Mouse (Mus musculus) MN1 (cell line): ENCODE data around the gene Adcy7.
A peak's percentile ranks its signal among the peaks of the same experiment; 100 is the strongest.

Source experiments
- DNase-seq: peaks from one replicate; pipeline ENCODE4 v3.0.0-alpha.2; 2016; ENCODE audit warnings: low spot score

Gene Adcy7

DNA sequence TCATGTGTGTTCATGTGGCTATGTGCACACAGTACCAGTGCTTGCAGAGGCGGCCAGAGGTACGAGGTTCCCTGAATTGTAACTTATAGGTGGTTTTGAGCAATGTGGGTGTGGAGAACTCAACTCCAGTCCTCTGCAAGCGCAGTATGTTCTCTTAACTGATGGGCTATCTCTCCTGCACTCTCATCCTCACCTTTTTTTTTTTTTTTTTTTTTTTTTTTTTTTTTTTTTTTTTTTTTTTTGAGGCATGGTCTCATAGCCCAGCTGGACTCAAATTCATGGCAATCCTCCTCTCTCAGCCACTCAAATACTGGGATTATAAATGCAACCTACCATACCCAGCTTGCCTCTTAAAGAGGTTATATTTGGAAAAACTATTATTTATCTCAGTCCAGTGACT is 58.6 kb downstream of the Adcy7 start:
- DNase-seq, result no peak

DNA sequence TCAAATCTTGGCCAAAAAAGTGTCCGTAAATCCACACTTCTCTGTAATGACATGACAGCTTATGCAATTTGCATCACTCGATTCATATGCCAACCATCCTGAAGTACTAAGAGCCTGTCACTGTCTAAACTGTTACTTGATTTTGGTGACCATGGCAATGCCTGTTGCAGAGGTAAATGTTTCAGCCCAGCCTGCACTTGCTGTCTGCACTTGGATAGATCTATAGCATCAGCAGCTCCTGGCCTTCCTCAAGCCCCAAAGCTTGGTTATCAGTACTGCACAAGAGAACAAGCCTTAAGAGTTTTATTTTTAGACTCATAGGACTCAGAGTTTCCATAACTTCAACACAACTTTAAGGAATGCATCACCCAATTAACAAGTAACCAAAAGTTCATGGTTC is 62.2 kb downstream of the Adcy7 start:
- DNase-seq, result no peak

DNA sequence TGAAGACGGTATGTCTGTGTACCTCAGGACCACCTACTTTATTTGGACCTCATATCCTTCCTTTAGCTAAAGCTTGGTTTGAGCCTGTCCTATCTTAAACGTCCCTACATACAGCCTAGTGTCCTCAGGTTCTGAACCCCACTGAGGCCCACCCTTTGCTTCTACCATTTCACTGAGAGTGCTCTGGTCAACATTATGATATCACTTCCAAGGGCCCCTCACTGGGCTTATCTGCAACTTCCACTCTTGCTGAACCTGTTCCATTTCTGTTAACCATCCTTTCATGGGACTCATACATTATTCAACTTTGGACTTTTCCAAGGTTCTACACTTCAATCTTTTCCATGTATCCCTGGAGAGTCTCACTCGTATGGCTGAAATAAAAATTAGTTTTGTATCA is 62.8 kb downstream of the Adcy7 start:
- DNase-seq, result no peak

DNA sequence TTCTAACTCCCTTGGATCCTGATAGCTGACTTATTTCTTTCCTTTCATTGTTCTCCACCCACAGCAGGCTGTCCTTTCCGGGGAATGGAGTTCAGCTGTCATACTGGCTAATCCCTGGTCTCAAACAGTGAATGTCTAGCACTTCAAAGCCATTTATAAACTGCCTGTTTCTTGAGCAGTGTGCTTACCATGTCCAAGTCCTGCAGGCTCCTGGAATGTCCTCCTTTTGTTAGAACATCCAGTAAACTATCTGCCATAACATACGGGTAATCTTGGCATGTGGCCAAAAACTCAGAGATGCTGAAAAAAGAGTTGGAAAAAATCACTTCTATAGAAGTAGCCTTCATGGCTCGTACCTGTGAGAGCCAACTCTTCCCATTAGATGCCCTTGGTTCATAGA is 67.0 kb downstream of the Adcy7 start:
- DNase-seq, result no peak

DNA sequence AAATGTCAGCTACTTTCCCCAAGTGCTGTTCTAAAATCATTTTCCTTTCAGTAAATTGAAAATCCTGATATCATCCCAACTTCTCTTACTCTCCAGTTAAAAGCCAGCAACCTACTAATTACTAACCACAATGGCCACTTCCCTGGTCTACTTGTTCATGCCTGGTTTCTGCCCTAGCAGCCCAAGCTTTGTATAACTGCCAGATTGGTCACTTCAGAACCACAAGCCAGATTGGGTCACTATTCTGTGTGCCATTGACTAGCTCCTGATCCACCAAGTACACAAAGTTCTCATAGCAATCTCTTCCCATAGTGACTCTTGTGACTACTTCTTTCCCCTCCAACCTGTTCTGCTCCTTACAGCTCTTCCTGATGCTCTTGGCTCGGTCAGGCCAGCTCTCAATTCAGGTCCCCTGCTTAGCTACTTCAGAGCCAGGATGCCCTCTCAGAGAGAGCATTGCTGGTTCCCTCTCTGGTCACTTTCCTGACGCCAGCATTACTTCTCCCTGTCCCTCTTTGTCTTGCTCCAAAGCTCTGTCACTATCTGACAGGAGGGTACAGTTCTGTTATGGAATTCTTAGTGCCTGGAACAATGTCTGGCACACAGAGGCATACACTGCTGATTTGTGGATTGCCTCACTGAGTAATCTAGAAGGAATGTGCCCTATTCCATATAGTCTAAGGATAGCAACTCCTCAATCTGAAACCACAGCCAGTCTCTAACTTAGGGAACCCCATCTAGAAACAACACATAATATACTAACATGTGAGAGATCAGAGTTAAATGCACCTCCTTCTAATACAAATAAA is 67.9 kb downstream of the Adcy7 start:
- DNase-seq, result no peak

DNA sequence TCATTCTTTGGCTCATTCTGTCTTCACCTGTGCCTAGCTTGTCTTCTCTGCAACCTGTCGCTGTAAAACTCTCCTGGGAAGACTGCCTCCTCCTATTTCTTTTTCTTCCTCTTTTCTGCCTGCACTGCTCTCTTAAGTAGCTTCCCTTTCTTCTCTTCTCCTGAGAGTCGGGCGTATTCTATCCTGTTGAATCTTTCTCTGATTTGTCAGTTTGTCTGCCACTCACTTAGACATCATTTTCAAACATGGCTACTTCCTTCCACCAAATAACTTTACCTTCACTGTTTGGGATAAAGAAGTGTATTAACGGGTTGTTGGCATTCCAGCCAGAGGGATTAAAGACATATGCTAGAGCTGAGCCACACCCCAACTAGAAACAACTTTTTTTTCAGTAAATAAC is 69.8 kb downstream of the Adcy7 start:
- no peak for DNase-seq

DNA sequence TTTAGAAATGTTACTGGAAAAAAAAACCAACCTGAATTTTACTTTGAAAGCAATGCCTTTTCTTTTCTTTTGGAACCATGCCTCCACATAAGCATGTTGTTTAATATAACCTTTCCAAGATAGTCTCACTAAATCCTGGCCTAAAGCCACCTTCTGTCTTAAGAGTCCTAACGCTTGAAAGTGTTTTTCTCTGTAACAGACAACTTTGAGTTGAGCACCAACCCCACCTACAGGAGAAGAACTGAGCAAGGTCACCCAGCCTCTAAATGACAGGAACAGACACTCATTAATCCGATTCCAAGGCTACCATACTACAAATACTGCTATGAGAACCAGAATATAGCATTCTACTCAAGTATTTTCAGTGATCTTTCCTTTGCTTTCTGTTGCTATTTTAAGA is 76.8 kb downstream of the Adcy7 start:
- DNase-seq, result no peak

DNA sequence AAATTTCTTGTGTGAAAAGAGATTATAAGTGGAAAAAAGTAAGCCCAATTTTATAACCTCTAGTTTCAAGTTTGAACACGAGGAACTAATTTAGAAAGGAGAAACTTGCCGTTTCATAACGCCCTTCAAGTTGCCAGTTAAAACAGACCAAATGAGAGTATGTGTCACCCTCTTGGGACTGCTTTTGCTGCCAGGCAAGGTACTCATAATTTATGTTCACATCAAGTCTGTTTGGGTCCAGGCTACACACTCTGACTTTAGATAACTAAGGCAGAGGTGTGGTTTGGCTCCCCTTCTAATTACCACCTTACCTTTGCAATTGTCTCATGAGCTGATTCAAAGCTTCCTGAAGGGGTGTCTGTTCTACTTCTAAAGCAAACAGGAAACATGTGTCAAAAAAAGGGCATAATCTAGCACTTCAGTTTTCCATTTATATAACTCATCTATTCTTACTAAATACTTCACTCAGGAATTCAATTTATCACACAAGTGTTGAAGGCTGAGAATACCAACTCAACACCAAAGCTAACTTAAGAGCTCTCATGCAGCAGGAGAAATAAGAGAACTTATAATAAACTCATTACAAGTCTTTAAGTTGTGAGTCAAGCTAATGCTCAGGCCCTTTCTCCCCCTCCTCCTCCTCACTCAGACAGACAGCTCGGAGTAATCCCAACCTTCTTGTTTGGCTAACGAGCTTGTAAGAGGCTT is 85.2 kb downstream of the Adcy7 start:
- no peak for DNase-seq

DNA sequence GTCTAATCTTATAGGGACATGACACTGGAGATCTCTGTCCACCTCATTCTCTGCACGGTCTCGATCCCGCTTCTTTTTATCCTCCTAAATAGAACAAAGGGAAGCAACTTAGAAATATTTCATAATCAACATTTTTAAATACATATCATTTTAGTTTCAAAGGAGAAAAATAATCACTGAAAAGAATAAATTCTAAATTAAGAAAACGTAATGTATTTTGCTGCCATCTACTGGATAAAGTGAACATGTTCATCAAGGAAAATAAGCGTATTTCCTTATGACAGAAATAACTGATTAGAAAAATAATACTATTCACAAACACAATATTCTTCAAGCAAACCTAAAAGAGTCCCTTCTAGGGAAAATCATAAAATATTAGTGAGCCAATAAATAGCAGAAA is 85.7 kb downstream of the Adcy7 start:
- peak; percentile 46 for DNase-seq

DNA sequence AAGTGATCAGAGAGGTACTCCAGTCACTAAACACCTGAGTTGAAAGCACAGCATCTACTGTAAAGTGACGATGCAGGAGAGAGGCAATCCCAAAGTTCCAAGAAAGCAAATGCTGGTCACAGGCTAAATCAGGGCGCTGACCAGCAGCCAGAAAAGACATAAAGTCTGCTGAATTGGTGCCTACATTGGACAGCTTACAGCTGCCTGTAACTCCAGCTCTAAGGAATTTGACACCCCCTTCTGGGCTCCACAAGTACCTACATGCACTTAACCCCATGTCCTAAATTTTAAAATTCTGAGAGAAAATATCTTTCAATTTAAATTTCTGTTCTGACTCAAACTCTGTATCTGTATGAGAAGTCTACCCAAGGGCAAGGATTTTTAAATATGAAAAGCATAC is 87.8 kb downstream of the Adcy7 start:
- DNase-seq, result peak; percentile 55

DNA sequence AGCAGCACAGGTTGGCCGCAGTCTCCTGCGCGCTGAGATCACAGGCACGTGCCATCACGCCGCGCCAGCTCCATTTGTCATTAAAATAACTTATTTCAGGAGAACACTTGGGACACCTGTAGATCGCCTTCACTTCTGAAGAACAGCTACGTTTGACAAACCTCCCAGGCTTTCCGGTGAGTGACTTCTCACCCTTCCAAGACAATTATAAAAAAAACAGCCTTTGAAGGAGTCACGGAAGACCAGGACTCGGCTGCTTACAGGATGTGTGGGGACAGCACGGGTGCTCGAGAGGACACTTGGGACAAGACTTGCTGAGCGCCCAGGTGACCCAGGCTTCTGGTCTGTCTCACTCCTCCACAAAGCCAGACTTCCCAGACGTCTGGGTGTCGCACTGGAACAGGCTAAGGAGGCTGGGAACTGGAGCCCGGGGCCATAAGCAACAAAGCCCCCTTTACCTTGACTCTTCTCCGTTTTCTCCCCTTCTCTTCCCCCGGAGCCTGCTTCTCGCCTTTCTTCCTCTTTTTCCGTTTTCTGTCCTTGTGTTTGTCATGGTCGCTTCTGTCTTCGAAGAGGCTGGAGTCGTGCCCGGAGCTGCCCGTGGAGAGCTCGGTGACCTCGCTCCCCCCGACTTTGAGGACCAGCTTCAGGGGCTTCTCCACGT is 89.0 kb downstream of the Adcy7 start:
- DNase-seq, result peak; percentile 49

DNA sequence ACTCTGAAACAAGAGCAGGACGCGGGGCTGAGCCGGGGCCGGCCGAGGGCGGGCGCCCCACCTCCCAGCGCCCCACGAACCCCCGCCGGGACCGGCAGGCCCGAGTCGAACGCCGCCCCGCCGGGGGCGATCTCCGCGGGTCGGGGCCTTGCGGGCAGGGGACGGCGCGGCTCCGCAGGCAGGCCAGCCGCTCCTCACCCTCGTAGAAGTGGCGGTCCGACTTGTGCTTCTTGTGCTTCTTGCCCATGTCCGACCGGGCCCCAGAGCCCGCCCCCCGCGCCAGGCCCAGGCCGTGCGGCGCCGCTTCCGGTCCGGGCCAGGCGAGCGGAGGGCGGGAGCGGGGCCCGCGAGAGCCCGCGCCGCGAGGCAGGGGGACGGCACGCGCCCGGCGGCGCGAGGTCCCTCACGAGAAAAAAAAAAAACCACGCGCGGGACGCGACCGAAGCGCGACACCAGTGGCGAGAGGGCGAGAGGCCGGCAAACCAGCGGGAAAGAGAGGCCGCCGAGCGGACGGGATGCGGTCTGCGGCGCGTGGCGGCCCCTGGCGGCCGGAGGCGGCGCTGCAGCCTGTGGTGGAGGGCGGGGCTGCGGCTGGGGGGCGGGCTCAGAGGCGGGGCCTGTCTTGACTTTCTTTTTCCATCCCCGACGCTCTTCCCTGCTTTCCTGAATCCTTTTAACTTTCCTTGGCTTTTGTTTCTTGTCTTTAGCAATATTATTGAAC is 89.7 kb downstream of the Adcy7 start, which contains the start of gene Brd7:
Brd7 (minus strand) TSS at position 487 of the 721 bp plus-strand sequence.
- peak; percentile 88 for DNase-seq

DNA sequence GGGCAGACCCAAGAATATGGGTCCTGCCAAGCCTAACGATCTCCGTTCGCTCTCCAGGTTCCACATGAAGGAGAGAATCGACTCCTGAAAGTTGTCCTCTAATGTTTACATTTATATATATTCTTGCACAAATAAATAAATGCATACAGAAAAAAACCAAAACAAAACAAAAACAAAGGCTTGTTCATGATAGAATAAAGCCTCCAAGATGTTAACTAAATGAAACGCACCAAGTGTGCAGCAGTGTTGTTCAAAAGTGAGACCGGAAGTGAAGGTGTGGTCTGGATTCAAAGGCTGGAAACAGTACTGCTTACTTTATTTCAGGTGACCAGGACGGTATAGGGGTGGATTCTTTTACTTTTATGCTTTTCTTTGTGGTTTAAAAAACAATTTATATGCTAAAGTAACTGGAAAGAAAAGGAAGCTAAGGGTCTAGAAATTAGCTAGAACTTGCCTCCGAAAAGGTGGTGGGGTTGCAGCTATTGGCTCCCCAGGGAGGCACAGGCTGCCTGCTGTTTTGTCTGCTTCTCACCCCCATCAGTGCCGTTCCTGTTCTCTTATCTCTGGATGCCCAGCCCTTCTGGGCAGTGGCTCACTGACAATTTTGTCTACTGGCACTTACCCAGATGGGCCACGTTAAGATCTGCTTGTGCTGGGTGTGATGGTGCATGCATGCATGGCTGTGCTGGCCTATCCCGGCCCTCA is 90.4 kb downstream of the Adcy7 start:
- DNase-seq, result peak; percentile 58

DNA sequence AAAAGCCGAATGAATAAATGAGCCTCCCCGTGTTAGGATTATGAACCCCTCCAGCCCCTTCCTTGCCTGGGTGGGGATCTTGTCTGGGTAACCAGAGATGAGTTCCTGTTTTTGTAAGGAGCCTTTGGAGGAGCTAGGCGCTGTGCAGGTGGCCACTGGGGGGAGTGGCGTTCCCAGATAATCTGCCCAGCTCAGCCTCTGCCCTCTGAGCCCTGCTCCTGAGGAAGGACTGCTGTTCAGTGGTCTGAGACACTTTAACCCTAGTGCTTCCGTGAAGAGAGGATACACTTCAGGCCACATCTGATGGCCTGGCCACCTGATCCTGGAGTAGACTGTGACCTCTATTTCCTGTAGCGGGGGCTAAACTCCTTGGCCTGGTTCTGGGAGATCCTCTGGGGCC is 97.0 kb downstream of the Adcy7 start:
- peak; percentile 30 for DNase-seq

DNA sequence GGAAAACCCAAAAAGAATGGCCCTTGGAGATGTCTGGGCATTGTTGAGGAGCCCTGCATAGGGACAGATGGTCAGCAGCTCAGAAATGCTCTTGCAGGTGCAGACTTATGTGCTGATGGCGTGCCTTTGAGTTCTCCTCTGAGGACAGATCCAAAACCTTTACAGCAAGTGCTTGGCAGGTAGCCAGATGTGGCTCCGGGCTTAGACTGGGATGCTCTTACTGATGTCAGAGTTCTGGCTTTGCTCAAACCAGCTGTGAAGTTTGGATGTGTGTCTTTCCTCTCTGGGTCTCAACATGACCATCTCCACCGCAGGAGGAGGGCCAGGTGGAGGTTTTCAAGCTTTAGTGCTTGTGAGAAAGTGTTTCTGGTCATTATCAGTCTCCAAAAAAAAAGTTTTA is 97.6 kb downstream of the Adcy7 start:
- DNase-seq, result peak; percentile 66

DNA sequence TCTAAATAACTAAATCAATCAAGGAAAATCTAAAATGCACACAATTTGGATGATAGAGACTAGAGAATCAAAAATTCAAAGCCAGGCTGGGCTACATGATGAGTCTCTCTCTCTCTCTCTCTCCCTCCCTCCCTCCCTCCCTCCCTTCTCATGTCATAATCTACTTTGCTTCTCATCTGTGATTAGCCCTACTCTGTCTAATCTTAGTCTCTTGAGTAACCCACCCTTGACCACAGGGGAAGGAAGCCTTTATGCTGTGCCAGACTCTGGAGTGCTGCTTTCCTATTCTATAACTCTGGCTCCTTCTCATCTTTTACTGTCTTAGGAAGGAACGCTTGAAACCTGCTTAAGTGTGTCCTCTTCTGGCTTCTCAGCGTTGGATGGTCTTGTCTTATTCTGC is 99.3 kb downstream of the Adcy7 start:
- no peak for DNase-seq

DNA sequence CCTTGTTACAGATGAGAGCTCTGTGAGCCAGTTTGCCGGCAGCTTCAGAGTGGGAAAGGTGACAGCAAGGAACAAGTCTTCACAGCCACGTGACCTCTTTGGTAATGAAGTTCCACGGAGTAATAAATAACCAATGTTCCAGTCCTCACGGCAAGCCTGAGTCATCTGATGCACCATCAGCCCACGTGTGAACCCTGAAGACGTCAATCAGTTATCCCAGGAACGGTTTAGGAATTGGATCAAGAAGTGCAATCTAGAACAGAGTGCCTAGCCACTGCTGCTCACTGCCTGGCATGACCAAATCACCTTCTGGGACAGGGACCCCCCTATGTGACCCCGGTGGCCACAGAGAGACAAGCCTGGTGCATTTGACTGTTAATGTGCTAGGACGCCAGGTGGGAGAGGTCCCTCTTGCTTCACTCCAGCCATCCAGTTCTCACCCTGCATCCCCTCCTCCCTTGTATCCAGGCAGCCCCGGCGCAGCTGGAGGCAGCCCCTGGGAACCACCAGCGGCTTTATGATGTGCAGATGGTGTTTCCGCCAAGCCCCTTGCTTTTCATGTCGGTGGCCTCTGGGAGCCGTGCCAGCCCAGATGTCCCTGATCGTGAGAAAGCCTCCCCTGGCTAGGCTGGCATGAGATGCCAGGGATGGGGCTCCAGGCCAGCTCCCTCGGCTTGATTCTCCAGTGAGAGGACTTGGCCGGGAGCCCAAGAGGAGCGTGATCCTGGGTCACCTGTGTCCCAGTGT is 104.8 kb downstream of the Adcy7 start:
- DNase-seq, result peak; percentile 83
